Mouse (Mus musculus) ovary, postnatal 10 days (tissue): ENCODE data around the gene Xab2.
"Not testable (repeated sequence)": the region's sequence is repeated elsewhere in the genome, so short reads cannot be mapped to it uniquely, and the experiment has no call there.

Experiments used
- DNase-seq: peaks from one replicate; pipeline ENCODE4 v3.0.0; 2022; ENCODE audit warnings: low spot score

The Xab2 gene

DNA sequence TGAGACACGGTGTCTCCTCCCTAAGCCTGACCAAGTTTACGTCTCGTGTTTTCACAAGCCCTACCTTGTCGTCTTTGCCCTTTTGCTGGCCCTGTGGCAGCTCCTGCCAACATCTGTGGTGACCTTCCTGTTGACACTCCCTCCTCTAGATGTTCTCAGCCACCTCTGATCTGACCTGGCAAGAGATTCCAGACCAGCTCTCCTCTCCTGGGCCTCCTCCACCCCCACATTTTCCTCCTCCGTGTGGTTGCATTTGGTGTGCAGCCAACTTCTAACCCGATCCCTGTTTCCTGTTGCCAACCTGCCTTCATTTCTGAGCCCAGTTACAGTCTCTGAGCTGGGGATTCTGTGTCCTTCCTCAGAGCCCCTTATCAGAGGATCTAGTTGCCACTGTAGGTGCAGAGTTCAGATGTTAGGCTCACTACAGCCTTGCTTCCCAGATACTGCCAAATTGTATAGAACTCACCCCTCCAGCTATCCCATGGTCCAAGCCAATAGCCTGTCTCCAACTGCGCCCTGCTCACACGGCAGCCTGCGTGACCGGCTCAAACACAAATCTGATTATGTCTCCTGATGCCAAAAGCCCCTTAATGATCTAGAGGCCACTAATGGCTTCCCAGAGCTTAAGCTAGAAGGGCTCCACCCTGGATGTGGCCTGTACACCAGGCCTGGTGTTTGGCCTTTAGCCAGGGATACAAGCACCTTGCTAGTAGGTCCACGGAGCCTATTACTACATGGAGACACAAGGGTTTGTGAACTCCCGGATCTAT lies 11.9 kb downstream of the Xab2 start:
- DNase-seq: no peak

DNA sequence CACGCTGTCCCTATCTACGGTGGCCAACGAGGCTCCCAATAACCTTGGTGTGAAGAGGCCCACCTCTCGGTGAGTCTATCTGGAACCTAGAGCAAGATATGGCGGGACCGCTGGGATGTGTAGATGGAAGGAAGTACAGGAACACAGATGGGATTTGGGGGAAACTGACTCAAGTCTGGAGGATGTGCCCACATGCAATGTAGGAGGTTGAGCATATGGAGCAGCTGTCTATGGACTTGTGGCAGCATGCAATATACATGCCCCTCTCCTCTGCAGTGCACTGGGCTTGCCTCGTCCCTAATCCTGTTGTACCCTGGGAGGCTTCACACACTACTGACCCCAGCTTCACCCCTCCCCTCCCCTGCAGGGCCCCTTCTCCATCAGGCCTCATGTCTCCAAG lies 13.3 kb downstream of the Xab2 start:
- DNase-seq: no peak

DNA sequence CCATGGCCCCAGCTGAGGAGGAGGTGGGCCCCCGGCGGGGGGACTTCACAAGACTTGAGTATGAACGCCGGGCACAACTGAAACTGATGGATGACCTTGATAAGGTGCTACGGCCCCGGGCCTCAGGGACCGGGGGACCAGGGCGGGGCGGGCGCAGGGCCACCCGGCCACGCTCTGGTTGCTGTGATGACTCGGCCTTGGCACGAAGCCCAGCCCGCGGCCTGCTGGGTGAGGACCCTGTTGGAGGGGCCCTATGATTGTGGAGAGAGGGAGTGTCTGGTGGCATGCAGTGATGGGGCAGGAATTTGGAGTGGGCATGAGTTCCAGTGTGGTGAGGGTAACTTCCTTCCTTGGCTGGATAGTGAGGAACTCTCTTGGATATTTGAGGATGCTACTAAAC lies 14.5 kb downstream of the Xab2 start:
- no peak for DNase-seq

DNA sequence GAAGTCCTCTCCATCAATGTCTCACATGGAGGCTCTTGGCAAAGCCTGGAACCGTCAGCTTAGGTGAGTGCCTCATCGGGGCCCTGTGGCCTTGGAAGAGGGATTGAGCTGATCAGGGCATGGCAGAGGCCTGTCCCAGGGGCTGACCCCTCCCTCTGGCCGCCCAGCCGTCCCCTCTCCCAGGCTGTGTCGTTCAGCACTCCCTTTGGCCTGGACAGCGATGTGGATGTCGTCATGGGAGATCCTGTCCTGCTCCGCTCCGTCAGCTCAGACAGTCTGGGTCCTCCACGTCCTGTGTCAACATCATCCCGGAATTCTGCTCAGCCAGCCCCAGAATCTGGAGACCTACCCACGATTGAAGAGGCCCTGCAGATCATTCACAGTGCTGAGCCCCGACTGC lies 17.7 kb downstream of the Xab2 start:
- no peak for DNase-seq

DNA sequence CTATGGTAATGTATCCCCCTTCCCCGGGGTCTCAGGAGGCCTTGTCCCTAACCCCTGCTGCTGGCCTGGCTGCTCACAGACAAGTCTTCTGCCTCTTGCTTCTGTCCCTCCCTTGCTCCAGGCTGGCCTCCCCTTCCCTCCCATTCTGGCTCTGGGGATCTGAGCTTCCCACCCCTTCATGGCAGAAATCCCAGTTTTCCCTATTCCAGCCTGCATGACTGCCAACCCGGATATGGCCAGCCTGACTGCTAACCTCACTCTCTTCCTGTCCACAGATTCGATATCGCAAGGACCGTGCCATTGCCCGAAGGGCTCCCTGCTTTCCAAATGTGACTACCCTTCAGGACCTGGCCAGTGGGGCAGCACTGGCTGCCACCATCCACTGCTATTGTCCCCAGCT lies 20.7 kb downstream of the Xab2 start:
- DNase-seq: no peak

DNA sequence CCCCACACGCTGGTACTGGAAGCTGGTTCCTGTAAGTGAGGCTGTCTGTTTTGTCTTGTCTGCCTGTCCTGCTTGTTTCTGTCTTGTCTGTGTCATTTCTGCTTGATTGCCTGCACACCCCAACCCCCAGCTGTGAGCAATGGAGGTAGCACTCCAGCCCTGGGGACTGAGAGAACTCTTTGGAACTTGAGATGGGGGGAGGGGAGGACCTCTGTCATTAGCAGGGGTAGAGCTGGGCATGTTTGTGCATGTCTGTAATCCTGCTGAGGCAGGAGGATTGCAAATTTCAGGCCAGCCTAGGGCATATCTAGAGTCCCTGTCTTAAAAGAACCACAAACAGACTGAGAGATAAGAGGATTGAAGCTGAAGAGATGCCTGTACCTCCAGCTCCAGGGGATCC lies 21.9 kb downstream of the Xab2 start:
- DNase-seq: no peak

DNA sequence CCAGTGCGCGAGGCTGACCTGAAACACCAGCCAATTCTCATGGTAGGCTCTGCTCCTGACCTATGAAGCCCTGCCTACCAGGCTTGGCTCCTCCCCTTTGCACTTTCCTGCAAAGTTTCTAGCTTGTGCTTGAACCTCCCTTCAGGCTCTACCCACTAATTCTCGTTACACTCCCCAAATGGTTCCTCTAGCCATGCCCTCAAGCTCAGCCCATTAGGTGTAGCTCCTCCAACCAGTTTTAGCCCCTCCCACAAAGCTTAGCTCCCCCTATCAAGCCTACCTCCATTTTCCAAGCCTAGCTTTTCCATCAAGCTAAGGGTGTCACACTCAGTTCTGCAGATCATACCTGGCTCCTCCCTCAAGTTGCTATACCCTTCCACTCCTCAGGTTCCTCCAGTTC lies 23.1 kb downstream of the Xab2 start:
- no peak for DNase-seq

DNA sequence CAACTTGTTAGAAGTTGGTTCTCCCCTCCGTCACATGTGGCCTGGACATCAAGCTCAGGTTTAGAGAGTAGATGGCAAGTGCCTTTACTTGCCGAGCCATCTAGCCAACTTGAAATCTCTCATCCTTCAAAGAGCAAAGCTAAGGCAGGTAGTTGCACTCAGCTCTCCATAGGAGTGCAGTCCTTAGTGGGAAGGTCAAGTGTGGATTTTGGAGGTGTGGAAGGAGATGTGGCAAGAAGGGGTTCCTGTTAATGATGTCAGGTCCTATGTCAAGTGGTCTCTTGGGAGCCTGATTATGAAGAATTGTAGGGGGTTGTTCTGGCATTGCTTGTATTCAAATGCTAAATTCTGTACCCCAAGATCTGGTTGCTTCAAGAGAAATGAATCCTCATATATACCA lies 26.6 kb downstream of the Xab2 start:
- no peak for DNase-seq

DNA sequence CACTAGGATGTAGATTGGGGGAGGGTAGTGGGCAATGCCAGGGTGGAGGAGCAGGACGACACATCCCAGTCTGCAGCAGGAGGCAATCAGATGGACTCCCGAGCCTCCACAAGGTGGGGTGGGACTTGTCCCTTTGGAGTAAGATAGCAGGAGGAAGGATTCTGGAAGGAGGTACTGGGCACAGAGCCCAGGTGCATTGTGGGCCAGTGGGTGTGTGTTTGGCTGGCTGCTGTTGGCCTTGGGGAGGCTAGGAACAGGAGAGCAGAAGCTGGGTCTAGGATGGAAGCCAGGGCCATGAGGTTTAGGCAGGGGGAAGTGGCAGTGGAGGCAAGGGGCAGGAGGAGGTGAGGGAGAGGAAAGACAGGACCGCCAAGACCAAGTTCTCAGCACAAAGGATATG lies 27.6 kb downstream of the Xab2 start:
- no peak for DNase-seq

DNA sequence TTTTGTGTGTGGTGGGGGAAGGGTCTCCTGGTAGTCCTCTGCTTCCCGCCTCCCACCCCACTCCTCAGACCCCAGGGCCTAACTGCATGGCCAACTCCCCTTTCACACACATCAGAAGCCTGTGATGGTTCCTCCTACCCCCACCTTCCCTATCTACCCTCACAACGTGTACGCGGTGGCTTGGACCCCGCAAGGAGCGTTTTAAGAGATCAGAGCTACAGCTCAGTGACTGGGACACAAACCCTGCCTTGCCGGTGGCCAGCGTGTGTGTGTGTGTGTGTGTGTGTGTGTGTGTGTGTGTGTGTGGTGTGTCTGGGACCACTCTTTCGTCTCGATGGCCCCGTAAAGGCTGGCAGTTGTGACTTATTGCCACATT lies 32.9 kb downstream of the Xab2 start:
- no peak for DNase-seq

DNA sequence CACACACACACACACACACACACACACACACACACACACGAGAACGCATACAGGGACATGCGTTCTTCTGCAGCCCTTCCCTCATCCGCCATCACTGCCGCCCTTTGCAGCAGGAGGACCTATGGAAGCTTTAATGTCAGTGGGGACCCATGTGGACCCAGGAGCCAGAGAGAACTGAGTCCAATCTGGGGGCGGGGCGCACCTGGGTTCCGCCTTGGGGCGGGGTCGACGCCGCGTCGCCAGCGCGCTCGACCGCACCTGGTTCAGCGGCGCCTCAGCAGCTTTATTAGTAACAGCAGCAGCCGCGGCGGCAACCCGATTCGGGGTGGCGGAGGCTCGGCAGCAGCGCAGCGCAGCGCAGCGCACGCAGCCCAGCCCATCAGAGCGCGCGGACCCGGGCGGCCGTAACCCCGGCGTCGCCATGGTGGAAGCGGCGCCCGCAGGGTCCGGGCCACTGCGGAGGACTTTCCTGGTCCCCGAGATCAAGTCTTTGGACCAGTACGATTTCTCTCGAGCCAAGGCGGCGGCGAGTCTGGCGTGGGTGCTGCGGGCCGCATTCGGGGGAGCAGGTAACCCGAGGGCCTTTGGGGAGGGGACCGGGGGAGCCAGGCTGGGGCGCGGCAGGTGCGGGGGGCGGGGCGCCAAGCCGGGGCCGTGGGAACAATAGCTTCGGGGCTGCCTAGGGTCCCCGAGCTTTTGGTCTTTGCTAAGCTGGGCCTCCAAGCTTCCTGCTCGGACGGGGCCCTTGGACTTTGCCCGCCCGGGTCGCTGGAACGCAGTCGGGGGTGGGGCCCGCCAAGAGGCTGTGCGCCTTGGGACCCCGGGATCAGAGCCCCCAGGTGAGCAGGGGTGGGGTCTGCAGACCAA lies 33.5 kb downstream of the Xab2 start:
- DNase-seq: no peak

DNA sequence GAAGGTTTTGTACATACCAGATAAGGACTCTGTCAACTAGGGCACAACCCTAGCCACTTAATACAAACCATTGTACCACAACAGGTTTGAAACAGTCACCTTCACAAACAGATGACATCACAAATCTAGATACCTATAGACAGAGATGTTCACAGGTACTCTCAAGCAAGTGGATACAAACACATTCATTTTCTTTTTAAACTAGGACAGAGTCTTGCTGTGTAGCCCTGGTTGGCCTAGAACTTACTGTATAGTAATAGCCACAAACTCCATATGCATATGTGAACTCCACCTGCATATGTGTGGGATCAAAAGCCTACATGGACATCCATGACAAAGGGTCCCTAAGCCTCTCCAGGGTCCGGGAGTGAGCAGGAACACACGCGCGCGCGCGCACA lies 34.1 kb downstream of the Xab2 start, which contains the start of gene Camsap3:
Gene Camsap3, plus strand, starts transcription at position 301 of the 398 bp plus-strand sequence.
- no peak for DNase-seq

DNA sequence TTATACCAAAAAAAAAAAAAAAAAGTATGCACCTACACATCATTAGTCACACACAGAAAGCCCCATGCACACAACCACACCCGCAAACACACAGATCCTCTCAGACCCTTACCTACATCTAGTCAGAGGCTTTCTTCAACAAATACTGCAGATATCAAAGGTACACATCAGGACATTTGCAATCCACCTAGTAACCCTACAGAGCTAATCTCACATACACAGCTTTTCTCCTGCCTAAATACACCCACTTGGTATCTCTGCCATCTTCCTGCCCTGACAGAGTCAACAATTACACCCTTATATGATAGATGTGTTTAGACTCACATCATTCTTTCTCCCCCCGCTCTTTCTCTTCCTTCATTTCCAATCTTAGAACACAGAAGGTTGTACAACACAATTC lies 34.7 kb downstream of the Xab2 start:
- DNase-seq: no peak

DNA sequence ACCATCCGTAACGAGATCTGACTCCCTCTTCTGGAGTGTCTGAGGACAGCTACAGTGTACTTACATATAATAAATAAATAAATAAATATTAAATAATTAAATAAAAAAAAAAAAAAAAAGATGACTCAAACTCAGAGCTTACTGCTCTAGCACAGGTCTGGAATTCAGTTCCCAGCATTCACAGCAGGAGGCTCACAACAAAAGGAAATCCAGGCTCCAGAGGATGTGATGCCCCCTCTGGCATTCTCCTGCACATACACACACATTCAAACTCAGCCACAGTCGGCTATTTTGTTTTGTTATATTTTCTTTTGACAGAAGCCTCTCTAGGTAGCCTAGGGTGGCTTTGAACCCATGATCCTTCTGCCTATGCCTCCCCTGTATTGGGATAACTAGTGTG lies 39.2 kb downstream of the Xab2 start:
- DNase-seq: not testable (repeated sequence)

DNA sequence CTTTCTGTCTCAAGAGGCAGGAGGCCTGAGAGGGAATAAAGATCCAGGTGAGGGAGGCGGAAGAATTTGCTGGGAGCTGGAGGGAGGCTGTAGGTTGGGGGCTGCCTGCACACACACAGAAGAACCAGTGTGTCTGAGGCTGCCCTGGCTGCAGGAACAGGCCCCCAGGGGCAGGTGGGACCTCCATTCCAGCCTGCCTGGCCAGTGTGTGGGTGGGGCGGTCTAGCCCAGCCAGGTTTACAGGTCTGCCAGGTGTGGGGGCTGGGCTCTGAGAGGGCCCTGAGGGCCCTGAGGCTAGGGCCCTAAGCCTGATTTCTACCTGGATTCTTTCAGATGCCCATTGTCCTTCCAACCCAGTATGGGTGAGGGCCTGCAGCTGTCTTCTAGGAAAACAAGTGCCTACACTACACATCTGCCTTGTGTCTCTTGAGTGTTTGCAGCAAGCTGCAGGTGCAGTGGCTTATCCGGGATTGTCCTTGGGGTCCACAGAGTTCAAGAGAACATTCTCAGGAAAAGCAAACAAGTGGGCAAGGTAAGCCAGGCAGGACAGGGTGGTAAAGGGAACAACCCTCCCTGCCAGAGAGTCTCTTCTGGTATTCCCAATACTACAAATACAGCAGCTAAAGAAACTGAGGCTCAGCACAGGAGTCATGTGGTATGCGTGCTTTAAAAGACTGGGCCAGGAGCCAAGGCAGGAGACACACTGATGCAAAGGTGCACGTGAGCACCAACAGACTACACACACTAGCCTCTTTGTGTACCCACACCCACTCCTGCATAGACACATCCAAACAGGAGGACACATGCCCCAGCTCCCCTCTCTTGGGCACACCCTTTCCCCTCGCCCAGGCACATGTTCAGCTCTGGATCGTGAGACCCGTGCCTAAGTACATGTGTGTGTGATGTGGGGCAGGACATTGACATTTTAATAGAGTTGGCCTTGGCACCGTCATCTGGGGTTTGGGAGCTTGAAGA lies 41.4 kb downstream of the Xab2 start:
- no peak for DNase-seq

DNA sequence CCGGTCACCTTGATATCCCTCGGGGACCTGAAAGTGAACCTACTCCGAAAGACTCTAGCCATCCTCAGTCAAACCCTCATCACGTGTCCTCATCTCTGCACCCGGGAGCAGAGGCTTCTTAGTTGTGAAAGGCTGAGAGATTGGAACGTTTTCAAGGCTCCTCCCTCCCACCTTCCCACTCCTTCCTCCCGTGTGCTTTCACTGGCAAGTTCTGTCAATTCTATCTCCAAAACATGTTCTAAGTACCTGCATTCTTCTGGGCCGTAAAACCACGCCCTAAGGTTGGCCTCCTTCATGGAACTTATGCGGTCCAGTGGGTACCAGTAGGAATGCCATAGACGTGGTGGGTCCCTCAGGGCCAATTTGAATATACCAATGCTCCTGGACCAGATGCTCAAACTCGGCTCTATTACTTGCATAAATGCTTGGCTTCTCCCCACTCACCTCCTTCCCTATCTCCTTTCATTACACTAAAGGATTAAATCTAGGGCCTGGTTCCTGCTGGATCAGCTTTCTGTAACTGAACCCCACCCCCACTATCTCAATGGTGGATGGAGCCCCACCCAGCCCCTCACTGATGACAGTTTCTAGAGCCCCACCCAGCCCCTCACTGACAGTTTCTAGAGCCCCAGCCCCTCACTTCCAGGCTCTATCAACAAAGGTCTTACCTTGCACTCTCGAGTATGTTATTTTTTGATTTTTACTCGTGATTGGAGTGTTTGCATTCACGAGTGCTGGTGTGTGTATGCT lies 44.7 kb downstream of the Xab2 start:
- DNase-seq: no peak

DNA sequence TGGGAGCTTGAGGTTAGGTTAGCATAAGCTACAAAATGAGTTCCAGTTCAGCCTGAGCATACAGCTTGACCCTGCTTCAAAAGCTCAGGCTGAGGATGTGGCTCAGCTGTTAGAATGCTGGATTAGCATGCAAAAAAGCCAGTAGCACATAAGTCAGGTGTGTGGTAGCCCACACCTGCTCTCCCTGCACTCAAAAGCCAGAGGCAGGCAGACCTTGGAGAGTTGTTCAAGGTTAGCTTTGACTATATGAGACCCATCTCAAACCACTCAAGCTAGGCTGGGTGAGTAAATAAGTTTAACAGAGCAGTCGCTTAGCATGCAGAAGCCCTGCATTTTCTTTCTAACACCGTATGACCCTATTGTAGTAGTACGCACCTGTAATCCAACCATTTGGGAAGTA lies 46.6 kb downstream of the Xab2 start:
- no peak for DNase-seq

DNA sequence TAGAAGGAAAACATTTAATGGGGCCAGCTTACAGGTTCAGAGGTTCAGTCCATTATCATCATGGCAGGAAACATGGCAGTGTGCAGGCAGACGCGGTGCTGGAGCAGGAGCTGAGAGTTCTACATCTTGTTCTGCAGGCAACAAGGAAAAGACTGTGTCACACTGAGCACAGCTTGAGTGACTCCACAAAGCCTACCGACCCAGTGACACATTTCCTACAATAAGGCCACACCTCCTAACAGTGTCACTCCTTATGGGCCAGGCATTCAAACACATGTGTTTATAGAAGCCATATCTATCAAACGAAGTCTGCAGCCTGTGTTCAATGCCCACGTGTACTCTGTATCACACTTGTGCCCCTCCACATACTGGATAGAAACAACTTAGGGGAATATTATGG lies 51.3 kb downstream of the Xab2 start:
- no peak for DNase-seq

DNA sequence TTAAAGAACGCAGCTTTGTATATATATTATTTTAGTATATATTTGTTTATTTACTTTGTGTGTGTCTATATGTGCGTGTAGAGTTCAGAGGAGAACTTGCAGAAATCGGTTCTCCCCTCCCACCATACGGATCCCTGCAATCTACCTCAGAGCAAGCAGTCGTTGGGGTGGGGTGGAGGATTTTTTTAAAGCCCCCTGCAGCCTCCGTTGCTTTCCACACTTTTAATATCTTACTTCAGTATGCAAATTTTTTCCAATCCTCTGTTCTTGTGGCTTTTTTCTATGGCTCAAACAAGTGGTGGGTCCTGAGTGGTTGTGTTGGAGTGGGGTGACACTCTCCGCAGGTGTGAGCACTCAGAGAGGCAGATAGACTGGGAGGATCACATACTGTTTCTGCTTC lies 52.7 kb downstream of the Xab2 start:
- DNase-seq: no peak

DNA sequence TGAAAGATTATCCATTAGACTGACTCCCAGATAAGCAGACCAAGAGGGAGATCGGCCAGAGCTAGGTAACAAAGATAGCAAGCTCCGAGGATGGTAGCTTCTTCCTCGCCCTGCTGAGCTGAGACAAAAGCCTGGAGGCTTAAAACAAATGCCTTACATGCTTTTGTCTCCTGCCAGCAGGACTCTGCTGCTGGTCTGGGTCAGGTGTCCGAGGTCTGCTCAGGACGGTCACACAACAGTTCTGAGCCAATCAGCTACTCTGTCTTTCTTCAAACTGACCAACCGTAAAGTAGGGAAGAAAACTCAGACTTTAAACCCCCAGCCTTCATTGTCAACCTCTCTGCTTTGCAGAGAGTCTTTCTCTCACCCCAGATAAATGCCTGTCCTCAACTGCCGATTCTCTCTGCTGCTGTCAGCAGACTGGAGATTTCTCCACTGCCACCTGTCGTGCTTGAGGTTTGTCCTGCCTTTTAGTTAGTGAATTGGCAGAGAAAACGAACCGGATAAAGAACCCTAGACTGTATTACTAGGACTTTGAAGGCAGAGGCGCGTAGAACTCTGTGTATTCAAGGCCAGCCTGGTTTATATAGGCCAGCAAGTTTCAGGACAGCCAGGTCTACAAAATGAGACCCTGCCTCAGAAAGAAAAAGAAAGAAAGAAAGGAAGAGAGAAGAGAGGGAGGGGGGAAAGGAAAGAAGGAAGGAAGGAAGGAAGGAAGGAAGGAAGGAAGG lies 53.3 kb downstream of the Xab2 start, which contains the start of gene C330021F23Rik:
Gene C330021F23Rik, plus strand, starts transcription at position 350 of the 731 bp plus-strand sequence.
- DNase-seq: no peak
